28 mouse cellular contexts compared by ENCODE assay signal in genomic region chr2:58495271-58495670, GRCm38 (mm10). TPM values are rescaled to one million over a fixed set of nuclear protein-coding genes. Genes with fewer than 3 reads are reported as not detected.
A peak's percentile ranks its signal among the peaks of the same experiment; 100 is the strongest.
DNase-seq lines count a peak whose midpoint lies in the region; ATAC-seq lines count a peak whose summit lies in the region.
"Had no signal": no experiment of that assay in that cellular context is flagged by ENCODE, and none has a peak within 500 bp of the region (broad histone marks: within the 10 kb centered on the region; RNA-seq: fewer than 3 reads in every experiment).

No protein-coding gene starts in this region.

- intact Hi-C loops in heart, postnatal 25 days (cut with DNase I), result no loop called here

- WGBS in heart, embryonic 16.5 days, result 49% methylated on average over 3 of the region's 3 CpGs
- 93% methylated on average over 3 of the region's 3 CpGs for WGBS in hindbrain, embryonic 14.5 days
- 92% methylated on average over 3 of the region's 3 CpGs for WGBS in hindbrain, embryonic 13.5 days

- H3K4me2 ChIP-seq in heart, embryonic 16.5 days (ENCODE audit: low read depth, low read length), result no peak overlapping the region
- H3K4me2 ChIP-seq in hindbrain, embryonic 14.5 days (replicated peaks), result no peak overlapping the region
- H3K4me2 ChIP-seq in hindbrain, embryonic 13.5 days, result no peak overlapping the region
- H3K4me2 ChIP-seq: embryonic facial prominence, embryonic 15.5 days had no signal

- peaks cover 9% of the 10 kb centered on the region; the same call in 1 of the 2 replicates for H3K36me3 ChIP-seq in heart, embryonic 16.5 days (ENCODE audit: control insufficient read depth, insufficient read depth)
- no peaks in the 10 kb centered on the region for H3K36me3 ChIP-seq in hindbrain, embryonic 14.5 days (replicated peaks; ENCODE audit: control insufficient read depth, insufficient read depth)
- H3K36me3 ChIP-seq in hindbrain, embryonic 13.5 days, result no peaks in the 10 kb centered on the region
- H3K36me3 ChIP-seq: embryonic facial prominence, embryonic 15.5 days had no signal

- H3K27me3 ChIP-seq in heart, embryonic 16.5 days (ENCODE audit: control insufficient read depth, insufficient read depth, low read length), result no peaks in the 10 kb centered on the region
- no peaks in the 10 kb centered on the region for H3K27me3 ChIP-seq in hindbrain, embryonic 14.5 days (ENCODE audit: control insufficient read depth, insufficient read depth, low read length)
- no peaks in the 10 kb centered on the region for H3K27me3 ChIP-seq in hindbrain, embryonic 13.5 days
- H3K27me3 ChIP-seq: embryonic facial prominence, embryonic 15.5 days had no signal

- peaks cover 11% of the 10 kb centered on the region for H3K4me1 ChIP-seq in heart, embryonic 16.5 days (ENCODE audit: control insufficient read depth, insufficient read depth, low read length)
- H3K4me1 ChIP-seq in hindbrain, embryonic 14.5 days (replicated peaks; ENCODE audit: control insufficient read depth, insufficient read depth, low read length), result 0 out of 2 replicates have a peak, but pooled peaks cover 4% of the 10 kb centered on the region
- 0 out of 2 replicates have a peak, but pooled peaks cover 4% of the 10 kb centered on the region for H3K4me1 ChIP-seq in hindbrain, embryonic 13.5 days (replicated peaks)

- ATAC-seq in heart, embryonic 16.5 days (replicated peaks; ENCODE audit: extremely low read depth, insufficient read depth, low FRiP score), result no peak
- no peak for ATAC-seq in hindbrain, embryonic 14.5 days (ENCODE audit: low FRiP score)
- no peak for ATAC-seq in hindbrain, embryonic 13.5 days (ENCODE audit: low FRiP score)
- ATAC-seq: forebrain, embryonic 14.5 days; hindbrain, embryonic 16.5 days; inflammation-experienced regulatory T-cells, adult 6 months; intestine, postnatal 0 days had no signal

- peak; percentile 48 for DNase-seq in gastrocnemius, postnatal 25 days
- no peak for DNase-seq in gastrocnemius, postnatal 10 days
- peak; percentile 55 to 58 for DNase-seq in heart, adult 9 months (ENCODE audit: low spot score in 2 of 2)
- DNase-seq in heart, postnatal 25 days (ENCODE audit: low spot score), result no peak
- no peak for DNase-seq in hindbrain, embryonic 14.5 days (ENCODE audit: low spot score)
- DNase-seq: adrenal gland, postnatal 10 days; cerebellum, adult 11 months; cerebellum, adult 8-10 months; cerebellum, postnatal 14 days; embryo, embryonic 11 days; kidney, adult 9 months had no signal

- no peak overlapping the region for H3K4me3 ChIP-seq in heart, embryonic 16.5 days (ENCODE audit: low read length)
- no peak overlapping the region for H3K4me3 ChIP-seq in hindbrain, embryonic 14.5 days (replicated peaks; ENCODE audit: low read length)
- H3K4me3 ChIP-seq in hindbrain, embryonic 13.5 days, result no peak overlapping the region
- H3K4me3 ChIP-seq: embryonic facial prominence, embryonic 15.5 days; erythroblast, embryonic 14.5 days; forebrain, embryonic 10.5 days; hindbrain, embryonic 10.5 days had no signal

- H3K27ac ChIP-seq in heart, embryonic 16.5 days (ENCODE audit: low read length), result 0 out of 2 replicates have a peak overlapping the region, but pooled peaks have one; percentile 34
- no peak overlapping the region for H3K27ac ChIP-seq in hindbrain, embryonic 14.5 days
- H3K27ac ChIP-seq in hindbrain, embryonic 13.5 days, result no peak overlapping the region
- H3K27ac ChIP-seq: embryonic facial prominence, embryonic 15.5 days; forebrain, embryonic 10.5 days; hindbrain, embryonic 10.5 days had no signal

- H3K9ac ChIP-seq in heart, embryonic 16.5 days (ENCODE audit: low read length), result no peak overlapping the region
- no peak overlapping the region for H3K9ac ChIP-seq in hindbrain, embryonic 14.5 days
- H3K9ac ChIP-seq in hindbrain, embryonic 13.5 days, result no peak overlapping the region
- H3K9ac ChIP-seq: embryonic facial prominence, embryonic 15.5 days had no signal

- H3K9me3 ChIP-seq in heart, embryonic 16.5 days (replicated peaks; ENCODE audit: control insufficient read depth, low read length), result 0 out of 2 replicates have a peak, but pooled peaks cover 2% of the 10 kb centered on the region
- H3K9me3 ChIP-seq in hindbrain, embryonic 14.5 days (ENCODE audit: control insufficient read depth, low read length), result no peaks in the 10 kb centered on the region
- no peaks in the 10 kb centered on the region for H3K9me3 ChIP-seq in hindbrain, embryonic 13.5 days
- H3K9me3 ChIP-seq: embryonic facial prominence, embryonic 15.5 days; hindbrain, embryonic 10.5 days had no signal

RNA-seq across cellular contexts. Expression of gene Gm17409, which starts 25.4 kb away (rescaled TPM):
- total RNA-seq in gastrocnemius, postnatal 25 days (2021), result not detected
- not detected for total RNA-seq in gastrocnemius, postnatal 10 days (2021)
- total RNA-seq in heart, postnatal 25 days (2021), result not detected
- polyA plus RNA-seq in heart, embryonic 16.5 days (2015; fragmentation: Nextera tagmentation; extraction: Ambion mirVana), result not detected in 2 replicates
- not detected in 2 replicates for polyA plus RNA-seq in hindbrain, embryonic 14.5 days (2014; fragmentation: Nextera tagmentation; extraction: Ambion mirVana)
- not detected in 2 replicates for polyA plus RNA-seq in hindbrain, embryonic 13.5 days (2015; fragmentation: Nextera tagmentation; extraction: Ambion mirVana)
- total RNA-seq: adrenal gland, postnatal 10 days; adrenal gland, postnatal 4 days; common myeloid progenitor, adult 5-6 weeks; gastrocnemius, postnatal 4 days; MEL had no signal
- polyA plus RNA-seq: brain, embryonic 14.5 days; embryonic facial prominence, embryonic 11.5 days; embryonic facial prominence, embryonic 15.5 days; erythroblast, embryonic 14.5 days; forebrain, embryonic 10.5 days; forebrain, embryonic 14.5 days; heart, postnatal 0 days; hindbrain, embryonic 10.5 days; hindbrain, embryonic 16.5 days; inflammation-experienced regulatory T-cells, adult 6 months; intestine, postnatal 0 days had no signal

Comparison
In these comparisons a context has a peak if more than half of its experiments do, and no peak if none do; other contexts are left out.
1. DNase-seq: peak in gastrocnemius, postnatal 25 days (single experiment) and heart, adult 9 months (2 of 2); none in gastrocnemius, postnatal 10 days (single experiment), heart, postnatal 25 days (single experiment) and hindbrain, embryonic 14.5 days (single experiment).